Mouse (Mus musculus) neural tube, embryonic 15.5 days (tissue): Measurements from ENCODE around the gene Tnn. TPM values are rescaled to one million over a fixed set of nuclear protein-coding genes. Genes with fewer than 3 reads are reported as not detected.

Experiments
- ATAC-seq: fragments of 200-750 bp; cut with Nextera tagmentation; 2 replicates; pipeline ENCODE4 v1.8.0; 2017; ENCODE audit warnings: mild to moderate bottlenecking, moderate TSS enrichment, moderate library complexity; ENCODE audit not compliant: low FRiP score
- H3K27ac ChIP-seq: fragments of 300-500 bp; sonication (generic); replicated peaks from 2 replicates; pipeline ENCODE4 v1.5.1; 2015; ENCODE audit warnings: mild to moderate bottlenecking, inconsistent platforms
- H3K27me3 ChIP-seq: fragments of 300-500 bp; sonication (generic); replicated peaks from 2 replicates; pipeline ENCODE4 v1.6.1; 2015; ENCODE audit warnings: inconsistent platforms
- H3K36me3 ChIP-seq: fragments of 300-500 bp; sonication (generic); 2 replicates; pipeline ENCODE4 v1.6.1; 2015; ENCODE audit warnings: inconsistent platforms
- H3K4me1 ChIP-seq: fragments of 300-500 bp; sonication (generic); 2 replicates; pipeline ENCODE4 v1.6.1; 2015; ENCODE audit warnings: inconsistent platforms
- H3K4me2 ChIP-seq: fragments of 300-500 bp; sonication (generic); 2 replicates; pipeline ENCODE4 v1.6.1; 2015; ENCODE audit warnings: inconsistent platforms, mild to moderate bottlenecking, moderate library complexity
- H3K4me3 ChIP-seq: fragments of 300-500 bp; sonication (generic); replicated peaks from 2 replicates; pipeline ENCODE4 v1.5.1; 2015; ENCODE audit warnings: mild to moderate bottlenecking, inconsistent platforms
- H3K9ac ChIP-seq: fragments of 300-500 bp; sonication (generic); replicated peaks from 2 replicates; pipeline ENCODE4 v1.6.1; 2015; ENCODE audit warnings: mild to moderate bottlenecking, inconsistent platforms
- H3K9me3 ChIP-seq: fragments of 300-500 bp; sonication (generic); replicated peaks from 2 replicates; pipeline ENCODE4 v1.6.1; 2016; ENCODE audit warnings: inconsistent platforms
- WGBS: fragments of 180-500 bp; shearing (Covaris S2); methylation state at CpG from one replicate; pipeline ENCODE4 v1.1.7; 2015; ENCODE audit warnings: mixed read lengths; 5-methylcytosine and 5-hydroxymethylcytosine counted together
- polyA plus RNA-seq: library from polyadenylated mRNA; unstranded; fragments of >200 nt; fragmentation: Nextera tagmentation; extraction: Ambion mirVana; gene quantifications from 2 replicates; pipeline ENCODE4 v1.2.1, GENCODE M21; 2015

Gene Tnn
- polyA plus RNA-seq, 1 experiment from 2014 or later = 0.20 TPM

DNA sequence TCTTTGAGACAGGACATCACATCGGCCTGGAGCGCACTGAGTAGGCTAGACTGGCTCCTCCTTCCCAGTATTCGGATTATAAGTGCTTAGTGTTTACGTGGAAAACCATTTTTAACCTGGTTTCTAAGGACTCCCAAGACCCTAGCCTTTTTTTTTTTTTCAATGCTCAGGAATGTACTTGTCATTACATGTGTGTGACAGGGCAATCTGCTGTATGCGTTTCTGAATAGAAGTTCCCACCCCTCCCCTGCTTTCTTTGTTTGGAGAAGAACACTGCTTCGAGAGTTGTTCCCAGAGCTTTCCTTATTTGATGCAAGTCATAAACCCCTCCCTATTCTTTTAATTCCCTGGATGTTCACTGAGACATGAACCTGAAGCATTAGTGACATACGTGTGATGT, 9.0 kb downstream of the Tnn start:
- 0 out of 2 replicates have a peak, but pooled peaks cover 5% of the 10 kb centered on the region for H3K4me1 ChIP-seq
- no peak for ATAC-seq
- no peak overlapping the region for H3K9ac ChIP-seq
- no peak overlapping the region for H3K4me2 ChIP-seq
- H3K27me3 ChIP-seq = no peaks in the 10 kb centered on the region
- no peak overlapping the region for H3K27ac ChIP-seq
- WGBS = 72% methylated on average over 7 of the region's 7 CpGs
- no peaks in the 10 kb centered on the region for H3K9me3 ChIP-seq
- H3K4me3 ChIP-seq = no peak overlapping the region
- H3K36me3 ChIP-seq = no peaks in the 10 kb centered on the region

DNA sequence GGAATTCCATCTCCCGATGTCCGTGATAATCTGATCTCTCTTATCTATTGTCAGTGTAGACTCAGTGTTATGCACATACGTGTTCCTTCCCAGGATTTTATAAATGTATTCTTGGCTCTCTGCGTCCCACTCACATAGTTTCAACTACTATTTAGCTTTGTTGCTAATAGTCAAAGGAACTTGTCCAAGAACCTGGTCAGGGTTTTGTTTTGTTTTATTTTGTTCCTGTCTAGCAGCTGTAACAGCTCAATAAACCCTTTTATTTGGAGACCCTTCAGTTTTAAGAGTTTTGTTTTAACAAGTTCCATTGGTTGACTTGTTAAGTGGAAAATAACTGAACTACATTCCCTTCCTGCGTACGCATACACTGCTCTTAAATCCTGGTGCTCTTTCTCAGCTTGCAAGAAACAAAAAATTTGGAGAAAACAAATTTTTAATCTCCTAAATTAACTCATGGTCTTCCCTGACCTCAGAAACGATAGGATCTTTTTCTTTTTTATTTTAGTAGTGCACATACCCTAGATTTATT, 17.0 kb downstream of the Tnn start:
- no peaks in the 10 kb centered on the region for H3K36me3 ChIP-seq
- no peaks in the 10 kb centered on the region for H3K9me3 ChIP-seq
- no peak overlapping the region for H3K4me2 ChIP-seq
- no peak overlapping the region for H3K9ac ChIP-seq
- no peaks in the 10 kb centered on the region for H3K4me1 ChIP-seq
- no peak overlapping the region for H3K4me3 ChIP-seq
- ATAC-seq = no peak
- H3K27me3 ChIP-seq = no peaks in the 10 kb centered on the region
- WGBS = 77% methylated on average over 7 of the region's 7 CpGs
- H3K27ac ChIP-seq = no peak overlapping the region

DNA sequence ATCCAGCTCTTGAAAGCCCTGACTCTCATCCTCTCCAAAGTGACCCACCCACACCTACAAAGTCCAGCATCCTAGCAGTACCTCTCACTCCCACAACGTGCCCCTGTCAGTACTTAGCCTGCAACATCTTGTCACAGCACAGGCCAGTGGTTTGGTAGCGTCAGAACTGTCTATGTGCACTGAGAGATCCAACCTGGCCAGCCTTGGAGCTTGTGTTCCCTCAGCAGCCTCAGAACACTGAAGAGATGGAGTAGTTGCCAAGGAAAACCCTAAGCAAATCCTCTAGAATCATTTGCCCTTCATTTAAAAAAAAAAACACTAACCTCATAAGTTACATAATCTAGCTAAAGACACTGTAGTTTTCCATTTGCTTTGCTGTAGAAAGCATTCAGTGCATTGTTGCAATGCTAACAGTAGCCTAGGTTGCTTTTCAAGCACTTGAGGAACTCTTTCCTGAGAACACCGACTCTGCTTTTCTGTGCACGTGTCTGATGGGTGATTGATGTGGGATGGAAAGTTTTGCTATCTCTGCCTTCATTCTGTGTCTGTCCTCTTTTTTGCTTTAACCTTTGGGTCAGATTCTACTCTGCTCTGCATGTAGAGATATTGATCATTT, 19.8 kb downstream of the Tnn start:
- H3K27ac ChIP-seq = no peak overlapping the region
- WGBS = 68% methylated on average over 4 of the region's 4 CpGs
- H3K4me3 ChIP-seq = no peak overlapping the region
- no peak overlapping the region for H3K4me2 ChIP-seq
- H3K9me3 ChIP-seq = no peaks in the 10 kb centered on the region
- H3K4me1 ChIP-seq = no peaks in the 10 kb centered on the region
- no peaks in the 10 kb centered on the region for H3K36me3 ChIP-seq
- H3K9ac ChIP-seq = no peak overlapping the region
- ATAC-seq = no peak
- no peaks in the 10 kb centered on the region for H3K27me3 ChIP-seq

- WGBS = 94% methylated on average over 2 of the region's 2 CpGs
- H3K4me3 ChIP-seq = no peak overlapping the region
- H3K27ac ChIP-seq = no peak overlapping the region
- H3K4me1 ChIP-seq = no peaks in the 10 kb centered on the region
- no peaks in the 10 kb centered on the region for H3K27me3 ChIP-seq
- no peaks in the 10 kb centered on the region for H3K9me3 ChIP-seq
- no peak for ATAC-seq
- H3K9ac ChIP-seq = no peak overlapping the region
- H3K4me2 ChIP-seq = no peak overlapping the region
- H3K36me3 ChIP-seq = no peaks in the 10 kb centered on the region
These were observed 29.4 kb downstream of the Tnn start for GRCm38 (mm10) chr1:160123957-160124356.

DNA sequence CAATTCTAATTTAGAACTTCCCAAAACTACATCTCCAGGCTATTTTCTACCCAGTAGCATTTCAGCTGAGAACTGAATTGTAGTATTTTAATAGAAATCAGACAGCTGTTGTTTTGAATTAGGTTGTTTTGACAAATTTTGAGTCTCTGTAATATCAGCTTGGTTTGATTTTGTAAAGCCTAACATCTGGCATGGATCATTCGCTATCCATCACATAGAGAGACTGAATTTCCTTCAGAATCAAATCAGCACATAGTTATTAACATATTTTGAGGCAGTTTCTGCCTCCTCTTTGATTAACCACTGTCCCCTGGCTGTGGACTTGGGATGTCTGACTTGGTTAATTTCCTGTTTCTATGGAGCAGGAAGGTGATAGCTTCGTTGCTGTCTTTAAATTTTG, 44.8 kb downstream of the Tnn start:
- Histone ChIP-seq H3K4me3 (no peak overlapping the region), H3K36me3 (no peaks in the 10 kb centered on the region), H3K4me2 (no peak overlapping the region), H3K4me1 (no peaks in the 10 kb centered on the region), H3K27me3 (no peaks in the 10 kb centered on the region), H3K9me3 (no peaks in the 10 kb centered on the region), H3K27ac (no peak overlapping the region), H3K9ac (no peak overlapping the region)
- 87% methylated on average over 2 of the region's 2 CpGs for WGBS
- ATAC-seq = no peak

GRCm38 (mm10) chr1:160105426-160105825, 48.0 kb downstream of the Tnn start:
- H3K27me3 ChIP-seq = no peaks in the 10 kb centered on the region
- 86% methylated on average over 5 of the region's 5 CpGs for WGBS
- no peak overlapping the region for H3K9ac ChIP-seq
- no peak for ATAC-seq
- H3K9me3 ChIP-seq = no peaks in the 10 kb centered on the region
- no peak overlapping the region for H3K27ac ChIP-seq
- H3K36me3 ChIP-seq = no peaks in the 10 kb centered on the region
- H3K4me1 ChIP-seq = no peaks in the 10 kb centered on the region
- no peak overlapping the region for H3K4me3 ChIP-seq
- no peak overlapping the region for H3K4me2 ChIP-seq

DNA sequence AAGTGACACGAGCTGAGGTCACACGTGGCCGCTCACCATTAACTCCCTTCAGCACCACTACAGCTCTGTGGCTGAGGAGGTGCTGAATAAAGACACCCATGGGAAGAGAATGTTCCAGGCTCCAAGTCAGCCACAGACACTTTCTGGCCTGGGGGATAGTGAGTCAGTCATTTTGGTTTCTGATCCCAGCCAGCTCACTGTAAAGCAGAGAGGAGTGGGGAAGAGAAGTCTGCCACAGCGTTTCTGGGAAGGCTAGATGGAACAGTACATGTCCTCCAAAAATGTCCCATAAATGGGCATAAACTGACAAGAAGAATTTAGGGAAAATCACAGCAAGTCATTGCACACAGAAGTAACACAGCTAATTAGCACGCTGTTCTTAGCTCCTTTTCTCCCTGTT, 52.4 kb downstream of the Tnn start:
- Histone ChIP-seq H3K27ac (no peak overlapping the region), H3K9ac (no peak overlapping the region), H3K4me2 (no peak overlapping the region), H3K27me3 (no peaks in the 10 kb centered on the region), H3K9me3 (no peaks in the 10 kb centered on the region), H3K4me1 (no peaks in the 10 kb centered on the region), H3K4me3 (no peak overlapping the region), H3K36me3 (no peaks in the 10 kb centered on the region)
- 80% methylated on average over 5 of the region's 5 CpGs for WGBS
- ATAC-seq = no peak

GRCm38 (mm10) chr1:160099659-160100302, 53.6 kb downstream of the Tnn start:
- Histone ChIP-seq H3K4me1 (no peaks in the 10 kb centered on the region), H3K9ac (no peak overlapping the region), H3K27me3 (no peaks in the 10 kb centered on the region), H3K27ac (no peak overlapping the region), H3K36me3 (no peaks in the 10 kb centered on the region), H3K4me2 (no peak overlapping the region), H3K4me3 (no peak overlapping the region), H3K9me3 (no peaks in the 10 kb centered on the region)
- WGBS = 90% methylated on average over 5 of the region's 5 CpGs
- ATAC-seq = no peak

- Histone ChIP-seq H3K27me3 (peaks cover 9% of the 10 kb centered on the region), H3K4me1 (no peaks in the 10 kb centered on the region), H3K36me3 (no peaks in the 10 kb centered on the region), H3K9ac (no peak overlapping the region), H3K9me3 (no peaks in the 10 kb centered on the region), H3K27ac (no peak overlapping the region), H3K4me3 (no peak overlapping the region), H3K4me2 (no peak overlapping the region)
- 36% methylated on average over 2 of the region's 2 CpGs for WGBS
- peak; percentile 84 for ATAC-seq
These were observed 66.7 kb downstream of the Tnn start for GRCm38 (mm10) chr1:160086651-160087050.

DNA sequence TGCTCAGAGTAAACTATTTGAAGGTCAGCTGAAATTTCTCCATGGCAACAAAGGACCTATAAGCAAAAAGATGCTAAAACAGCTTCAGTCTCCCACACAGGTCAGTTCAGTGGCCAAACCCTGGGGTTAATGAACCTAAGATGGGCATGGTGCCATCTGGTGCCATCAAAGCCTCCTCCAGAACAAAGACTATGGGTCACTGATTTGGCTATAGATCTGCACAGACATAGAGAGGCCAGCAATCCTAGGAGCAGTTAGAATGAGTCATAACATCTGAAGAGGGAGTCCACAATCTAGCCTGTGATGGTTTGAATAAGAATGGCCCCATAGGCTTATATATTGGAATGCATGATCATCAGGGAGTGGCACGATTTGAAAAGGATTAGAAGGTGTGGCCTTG, 69.1 kb downstream of the Tnn start:
- no peak overlapping the region for H3K4me2 ChIP-seq
- no peak overlapping the region for H3K4me3 ChIP-seq
- H3K36me3 ChIP-seq = no peaks in the 10 kb centered on the region
- H3K27ac ChIP-seq = no peak overlapping the region
- H3K4me1 ChIP-seq = 0 out of 2 replicates have a peak, but pooled peaks cover 3% of the 10 kb centered on the region
- H3K9me3 ChIP-seq = no peaks in the 10 kb centered on the region
- no peak overlapping the region for H3K9ac ChIP-seq
- ATAC-seq = no peak
- 97% methylated on average over 1 of the region's 1 CpGs for WGBS
- peaks cover 12% of the 10 kb centered on the region for H3K27me3 ChIP-seq

DNA sequence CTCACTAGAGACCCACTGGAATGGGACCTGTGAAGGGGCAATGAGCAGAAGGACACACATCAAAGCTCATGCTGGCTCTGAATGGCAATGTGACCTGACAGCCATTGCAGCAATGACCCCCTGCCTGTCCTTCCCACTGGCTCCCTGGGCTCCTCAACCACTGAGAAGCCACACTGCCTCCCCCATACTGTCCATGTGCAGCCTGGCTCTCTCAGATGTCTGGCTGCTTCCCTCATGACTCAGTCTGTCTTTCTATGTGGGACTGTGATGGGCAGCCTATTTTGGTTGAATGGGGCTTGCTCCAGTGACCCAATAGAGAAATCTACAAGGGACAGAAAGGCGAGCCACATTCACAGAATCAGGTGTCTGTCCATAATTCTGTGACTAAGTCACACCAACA, 70.7 kb downstream of the Tnn start:
- Histone ChIP-seq H3K9me3 (no peaks in the 10 kb centered on the region), H3K9ac (no peak overlapping the region), H3K27me3 (peaks cover 12% of the 10 kb centered on the region), H3K4me3 (no peak overlapping the region), H3K4me2 (no peak overlapping the region), H3K36me3 (no peaks in the 10 kb centered on the region), H3K27ac (no peak overlapping the region), H3K4me1 (0 out of 2 replicates have a peak, but pooled peaks cover 4% of the 10 kb centered on the region)
- no peak for ATAC-seq
- 93% methylated on average over 1 of the region's 1 CpGs for WGBS

DNA sequence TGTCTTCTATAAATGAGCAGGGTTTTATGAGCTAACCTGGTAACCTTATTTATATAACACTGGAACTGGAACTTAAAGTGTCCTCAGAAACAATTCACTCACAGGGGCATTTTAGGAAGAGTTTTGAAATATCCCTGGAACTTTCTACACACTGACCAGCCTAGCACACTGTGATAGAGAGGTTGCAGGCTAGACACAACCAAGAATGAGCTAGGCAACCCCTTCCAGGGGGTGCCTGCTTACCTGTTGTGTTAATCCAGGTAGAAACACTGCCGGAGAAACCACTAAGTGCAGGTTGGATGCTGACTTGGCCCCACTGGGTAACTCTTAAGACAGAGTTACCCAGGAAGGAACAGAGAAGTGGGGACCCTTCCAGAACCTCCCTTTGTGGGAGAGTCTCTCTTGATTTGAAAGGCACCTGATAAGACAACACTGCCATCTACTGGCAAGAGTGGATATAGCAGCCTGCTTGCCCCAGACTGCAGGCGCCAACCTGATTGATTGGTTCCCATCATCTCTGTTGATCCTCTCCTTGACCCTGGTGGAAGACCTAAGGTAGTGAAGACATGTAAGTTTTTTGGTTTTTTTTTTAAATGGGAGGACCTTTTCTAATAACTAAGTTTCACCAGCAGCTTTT, 72.5 kb downstream of the Tnn start:
- H3K9ac ChIP-seq = no peak overlapping the region
- peak; percentile 29; the same call in 1 of the 2 replicates for ATAC-seq
- no peak overlapping the region for H3K4me3 ChIP-seq
- H3K27me3 ChIP-seq = peaks cover 12% of the 10 kb centered on the region
- H3K27ac ChIP-seq = no peak overlapping the region
- H3K9me3 ChIP-seq = no peaks in the 10 kb centered on the region
- WGBS = 26% methylated on average over 2 of the region's 2 CpGs
- H3K4me2 ChIP-seq = no peak overlapping the region
- no peaks in the 10 kb centered on the region for H3K36me3 ChIP-seq
- H3K4me1 ChIP-seq = 0 out of 2 replicates have a peak, but pooled peaks cover 4% of the 10 kb centered on the region
